Mouse (Mus musculus) frontal cortex, adult (tissue): ENCODE results near the gene Asdurf.
A peak's percentile ranks its signal among the peaks of the same experiment; 100 is the strongest.
"Not testable (repeated sequence)": the region's sequence is repeated elsewhere in the genome, so short reads cannot be mapped to it uniquely, and the experiment has no call there.

Experiments
- ATAC-seq: cut with Nextera tagmentation; 2 replicates; pipeline ENCODE4 v1.9.2; 2017; ENCODE audit warnings: mild to moderate bottlenecking, moderate library complexity, mixed read lengths; ENCODE audit not compliant: low TSS enrichment

The Asdurf gene

DNA sequence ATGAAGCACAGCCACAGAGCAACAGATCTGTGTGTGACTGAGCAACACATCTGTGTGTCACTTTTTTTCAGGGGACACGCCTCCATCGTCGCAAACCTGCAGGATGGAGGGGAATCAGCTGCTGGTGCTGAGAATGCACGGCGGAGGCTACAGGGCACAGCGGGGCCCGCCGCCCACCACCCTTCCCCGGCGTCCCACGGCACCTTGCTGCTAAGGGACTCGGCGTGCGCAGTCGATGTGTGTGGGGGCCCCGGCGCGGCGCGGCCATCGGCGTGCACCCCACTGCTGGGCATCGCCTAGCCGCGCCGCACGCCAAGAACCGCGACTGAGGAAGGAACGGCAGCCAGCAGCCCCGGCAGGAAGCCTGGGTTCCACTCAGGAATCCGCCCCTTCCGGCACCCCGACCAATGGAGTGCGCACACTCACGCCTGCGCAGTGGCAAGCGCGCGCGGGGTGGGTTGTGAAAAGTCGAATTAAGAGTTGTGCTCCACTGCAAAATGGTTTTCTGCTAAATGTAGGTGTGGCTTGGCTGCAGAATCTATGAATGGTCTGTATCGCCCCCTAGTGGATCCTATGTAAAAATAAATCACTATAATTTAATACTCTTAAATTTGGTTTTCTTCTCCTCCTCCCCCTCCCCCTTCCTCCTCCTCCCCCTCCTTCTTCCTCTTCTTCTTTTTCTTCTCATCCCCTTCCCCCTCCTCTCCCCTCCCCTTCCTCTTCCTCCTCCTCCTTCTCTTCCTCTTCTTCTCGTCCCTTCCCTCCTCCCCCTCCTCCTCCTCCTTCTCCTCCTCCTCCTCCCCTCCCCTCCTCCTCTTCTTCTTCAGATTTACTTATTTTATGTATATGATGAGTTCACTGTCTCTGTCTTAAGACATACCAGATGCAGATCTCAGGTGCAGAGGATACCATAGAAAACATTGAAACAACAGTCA is at the start of gene Asdurf, which contains the start of the genes Gm28551 and Asnsd1:
Gene Asdurf, minus strand, starts transcription at position 293 of the 935 bp plus-strand sequence.
Gene Gm28551, minus strand, starts transcription at position 341 of the 935 bp plus-strand sequence.
Gene Asnsd1, minus strand, starts transcription at position 426 of the 935 bp plus-strand sequence.
- ATAC-seq: peak; percentile 100

DNA sequence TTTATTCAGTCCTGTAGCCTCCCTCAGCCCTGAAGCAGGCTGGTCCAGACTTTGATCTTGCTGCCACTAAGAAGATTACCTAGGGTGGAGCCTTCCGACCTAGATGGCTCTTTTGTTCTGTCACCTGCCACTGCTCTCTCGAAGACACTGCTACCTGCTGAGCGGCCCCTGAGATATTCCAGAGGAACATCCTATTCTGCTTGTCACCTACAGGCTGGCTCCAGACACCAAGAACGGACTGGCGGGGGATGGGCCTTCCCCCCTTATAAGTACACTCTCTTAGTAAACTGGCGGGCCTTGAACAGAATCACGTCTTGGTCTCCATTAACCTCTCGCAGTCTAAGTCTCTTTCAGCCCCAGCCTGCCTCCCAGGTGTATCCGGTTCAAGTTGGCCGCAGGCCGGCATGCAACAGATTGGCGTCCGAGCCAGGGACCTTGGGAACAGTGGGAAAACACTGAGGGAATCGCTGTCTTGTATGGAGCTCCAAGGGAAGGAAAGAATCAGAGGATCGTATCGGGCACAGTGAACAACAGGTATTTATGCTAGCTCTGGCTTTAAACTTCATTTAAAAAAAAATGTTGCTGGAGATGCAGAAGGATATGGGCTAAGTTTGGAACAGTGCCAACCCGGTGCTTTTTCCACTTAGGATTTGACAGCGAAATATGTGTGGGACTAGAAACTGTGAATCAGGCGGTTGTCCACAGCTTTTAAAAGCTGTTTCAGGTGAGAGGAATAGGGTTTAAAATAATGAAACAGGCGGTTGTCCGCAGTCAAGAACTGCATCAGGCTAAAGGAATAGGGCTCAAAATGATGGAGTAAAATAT is 41.7 kb upstream of the Asdurf start:
- not testable (repeated sequence) for ATAC-seq

- no peak for ATAC-seq
Observed at GRCm38 (mm10) chr1:53388762-53389161, 36.3 kb upstream of the Asdurf start.

- ATAC-seq: peak; percentile 57; the same call in 1 of the 2 replicates
Observed at GRCm38 (mm10) chr1:53384085-53384688, 31.8 kb upstream of the Asdurf start.

DNA sequence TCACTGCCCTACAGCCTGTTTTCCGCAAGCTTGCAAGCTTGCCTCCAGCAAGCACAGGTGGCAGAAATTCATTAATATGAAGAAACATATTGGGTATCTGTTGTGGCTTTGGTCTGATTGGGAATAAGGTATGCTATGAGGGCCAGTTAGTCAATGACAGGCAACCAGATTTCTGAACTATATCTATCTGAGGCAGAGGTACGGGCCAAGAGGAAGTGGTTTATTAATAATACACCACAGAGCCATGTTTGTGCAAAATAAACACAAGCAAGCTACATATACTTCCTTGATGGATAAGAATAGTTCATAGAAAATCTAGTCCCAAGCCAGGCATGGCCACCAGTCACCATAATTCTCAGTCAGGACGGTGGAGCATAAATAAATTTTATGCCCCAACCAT is 25.3 kb upstream of the Asdurf start:
- no peak for ATAC-seq

- ATAC-seq: not testable (repeated sequence)
Observed at GRCm38 (mm10) chr1:53375965-53376364, 23.5 kb upstream of the Asdurf start.

GRCm38 (mm10) chr1:53358988-53359387 is 6.6 kb upstream of the Asdurf start:
- ATAC-seq: no peak

- no peak for ATAC-seq
Observed at GRCm38 (mm10) chr1:53341071-53341470, 11.3 kb downstream of the Asdurf start.

- not testable (repeated sequence) for ATAC-seq
Observed at GRCm38 (mm10) chr1:53337403-53337802, 15.0 kb downstream of the Asdurf start.

DNA sequence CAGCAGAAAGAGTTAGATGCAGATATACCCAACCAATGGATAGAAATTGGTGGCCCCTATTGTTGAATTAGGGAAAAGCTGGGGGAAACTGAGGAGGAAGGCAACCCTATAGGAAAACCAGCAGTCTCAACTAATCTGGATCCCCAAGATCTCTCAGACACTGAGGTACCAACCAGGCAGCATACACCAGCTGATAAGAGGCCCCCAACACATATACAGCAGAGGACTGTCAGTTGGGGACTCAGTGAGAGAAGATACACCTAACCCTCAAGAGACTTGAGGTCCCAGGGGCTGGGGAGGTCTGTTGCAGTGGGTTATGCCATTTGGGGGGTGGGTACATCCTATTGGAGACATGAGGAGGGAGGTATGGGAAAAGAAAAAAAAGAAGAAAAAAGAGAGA is 17.0 kb downstream of the Asdurf start:
- ATAC-seq: no peak

DNA sequence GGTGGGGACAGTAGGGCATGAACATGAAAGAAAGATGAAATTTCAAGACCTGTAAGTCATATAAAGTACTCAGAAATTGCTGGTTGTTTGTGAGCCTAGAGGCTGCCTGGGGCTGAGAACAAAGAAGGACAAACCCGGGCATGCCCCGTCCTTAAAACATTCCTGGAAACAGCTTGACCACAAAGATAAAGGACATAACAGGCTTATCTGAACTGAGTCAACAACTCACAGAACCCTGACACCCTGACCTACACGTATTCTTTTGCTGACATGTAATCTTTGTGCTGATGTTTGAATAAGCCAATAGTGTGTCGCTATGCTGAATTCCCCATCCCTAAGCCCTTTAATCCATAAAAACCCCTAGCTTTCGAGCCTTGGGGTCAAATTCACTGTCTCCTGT is 18.9 kb downstream of the Asdurf start:
- not testable (repeated sequence) for ATAC-seq

DNA sequence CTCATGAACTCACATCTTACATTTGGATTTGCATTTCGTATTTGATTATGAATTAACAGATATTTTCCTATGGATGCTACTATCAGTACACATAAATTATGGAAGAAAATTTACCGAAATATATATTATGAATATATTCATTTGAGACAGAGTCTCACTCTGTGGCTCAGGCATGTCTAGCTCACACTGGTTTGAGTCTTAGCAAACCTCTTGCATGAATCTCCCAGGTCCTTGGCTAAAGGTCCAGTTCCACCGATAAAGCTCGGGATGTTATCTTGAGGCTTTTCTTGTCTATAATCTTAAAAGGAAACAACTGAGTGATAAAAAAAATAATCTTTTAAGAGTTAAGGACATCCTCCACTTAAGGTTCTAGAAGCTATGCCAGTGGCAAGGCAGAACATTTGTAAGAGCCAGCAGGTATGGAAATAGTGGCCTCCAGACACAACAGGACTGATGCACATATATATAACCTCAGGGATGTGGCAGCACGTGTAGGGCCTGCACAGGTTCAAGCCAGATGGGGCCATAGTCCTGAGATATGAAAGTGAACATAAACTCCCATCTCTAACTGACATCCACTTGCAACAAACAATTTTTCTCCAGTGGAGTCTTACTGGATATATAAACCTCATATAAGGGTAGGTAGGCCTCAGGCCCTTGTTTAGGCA is 27.5 kb downstream of the Asdurf start:
- no peak for ATAC-seq

DNA sequence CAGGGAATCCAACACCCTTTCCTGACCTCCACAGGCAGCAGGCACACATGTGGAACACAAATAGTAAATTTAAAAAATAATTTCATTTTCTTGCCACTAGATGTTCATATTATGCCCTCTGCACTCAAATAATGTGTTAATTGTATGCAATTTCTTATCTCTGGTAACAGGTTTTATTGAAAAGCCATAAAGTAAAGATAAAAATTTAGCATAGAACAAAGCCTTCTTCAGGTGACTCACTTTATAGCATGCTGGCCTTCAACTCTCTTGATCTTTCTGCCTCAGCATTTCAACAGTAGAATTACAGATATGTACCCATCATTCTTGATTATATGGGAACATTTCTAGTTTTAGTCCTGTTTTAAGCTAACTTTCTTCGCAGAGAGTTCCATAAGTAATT is 28.1 kb downstream of the Asdurf start:
- no peak for ATAC-seq

- no peak for ATAC-seq
Observed at GRCm38 (mm10) chr1:53323254-53323653, 29.2 kb downstream of the Asdurf start.

DNA sequence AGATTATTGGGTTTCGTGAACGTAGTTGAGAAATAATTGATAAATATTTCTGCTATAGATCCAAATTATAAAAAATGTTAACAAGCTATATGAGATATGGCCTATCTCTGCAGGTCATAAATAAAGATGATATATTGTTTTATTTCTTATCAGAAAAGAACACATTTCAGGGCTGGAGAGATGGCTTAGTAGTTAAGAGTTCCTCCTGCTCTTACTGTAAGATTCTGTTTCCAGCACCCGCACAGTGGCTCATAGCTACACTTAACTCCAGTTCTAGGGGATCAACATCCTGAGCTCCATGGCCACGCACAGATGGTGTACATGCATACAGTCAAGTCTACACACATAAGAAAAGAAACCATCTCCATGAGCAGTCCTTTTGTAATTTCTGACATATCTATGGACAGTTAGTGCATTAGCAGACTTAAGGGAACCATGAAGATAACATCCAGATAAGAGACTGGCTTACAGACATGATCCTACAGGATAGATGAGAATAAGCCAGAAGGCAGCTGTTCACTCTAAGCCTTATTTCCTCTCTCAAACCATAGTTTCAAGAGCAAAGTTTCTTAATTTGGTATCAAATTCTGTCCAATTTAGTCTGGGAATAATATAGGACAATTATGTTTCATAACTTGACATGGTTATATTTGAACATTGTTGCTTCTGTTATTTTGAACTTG is 30.6 kb downstream of the Asdurf start:
- peak; percentile 62; the same call in 1 of the 2 replicates for ATAC-seq

DNA sequence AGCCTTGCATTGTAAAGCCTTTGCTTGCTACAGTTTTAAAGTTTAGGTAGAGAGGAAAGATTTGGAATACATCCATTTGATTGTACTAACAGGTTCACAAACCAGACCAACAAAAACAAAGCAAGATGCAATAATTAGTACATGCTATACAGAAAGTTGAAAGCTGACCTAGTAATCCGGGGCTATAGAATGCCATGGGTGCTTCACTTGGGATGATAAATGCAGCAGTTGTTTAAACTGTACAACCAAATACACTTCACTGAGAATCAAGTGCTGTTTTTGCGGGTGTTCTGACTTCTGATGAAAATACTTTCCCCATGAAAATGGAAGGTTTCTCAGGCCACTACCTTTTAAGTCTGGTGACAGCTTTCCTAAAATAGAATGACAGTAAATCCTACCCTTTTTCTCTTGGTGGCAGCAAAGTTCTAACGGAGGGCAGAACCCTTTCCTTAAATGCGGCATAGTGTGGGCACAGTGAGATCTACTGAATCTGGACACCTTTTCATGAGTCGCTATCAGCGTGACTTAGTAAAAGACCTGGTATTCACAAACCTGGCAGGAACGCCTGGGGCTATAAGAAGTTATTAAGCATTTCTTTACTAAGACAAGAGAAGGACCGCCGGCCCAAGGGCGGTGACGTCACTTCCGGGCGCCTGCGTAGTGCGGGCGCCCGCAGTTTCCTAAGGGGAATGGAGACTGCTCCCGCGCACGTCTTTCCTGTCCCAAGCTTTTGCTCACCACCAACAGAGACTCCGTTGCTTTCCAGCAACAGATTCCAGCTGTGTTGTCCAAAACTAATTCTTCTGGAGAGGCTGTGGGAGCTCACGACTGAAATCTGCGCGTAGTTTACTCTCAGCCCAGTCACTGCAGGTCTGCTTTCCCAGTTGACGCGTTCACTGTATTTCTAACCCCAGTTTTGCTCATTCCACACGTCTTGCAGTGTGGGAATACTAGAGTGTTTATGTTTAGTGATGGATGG is 39.1 kb downstream of the Asdurf start, which contains the start of gene Osgepl1:
Gene Osgepl1, plus strand, starts transcription at position 636 of the 979 bp plus-strand sequence.
- peak; percentile 98 for ATAC-seq

DNA sequence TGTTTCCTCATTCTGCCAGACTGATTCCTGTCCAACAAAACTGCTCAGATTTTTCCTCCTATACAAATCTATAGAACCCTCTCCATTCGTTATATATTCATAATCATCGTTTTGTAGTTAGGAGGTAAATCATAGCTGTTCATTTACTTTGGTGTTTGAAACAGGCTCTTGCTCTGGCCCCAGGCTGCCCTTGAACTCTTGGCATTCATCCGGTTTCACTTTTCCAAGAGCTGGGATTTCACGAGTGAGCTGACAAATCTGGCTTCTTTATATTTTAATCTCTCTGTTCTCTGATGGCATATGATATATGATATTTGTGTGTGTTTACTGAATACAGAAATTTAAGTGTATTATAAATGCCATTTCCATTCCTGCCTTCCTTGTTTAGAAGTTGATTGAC is 51.9 kb downstream of the Asdurf start:
- no peak for ATAC-seq
